Mouse (Mus musculus) adrenal gland, adult 2 months (tissue): ENCODE results near the gene Trpc4ap. TPM values are rescaled to one million over a fixed set of nuclear protein-coding genes. Genes with fewer than 3 reads are reported as not detected.
"Not testable (repeated sequence)": the region's sequence is repeated elsewhere in the genome, so short reads cannot be mapped to it uniquely, and the experiment has no call there.

Experiments used
- DNase-seq: peaks from one replicate; pipeline ENCODE4 v3.0.0; 2021
- microRNA-seq, 2 experiments: library from miRNA; unstranded; fragments of <30 nt; microRNA quantifications; one replicate each; pipeline ENCODE4 v1.2.0; 2021
- polyA plus RNA-seq: library from polyadenylated mRNA; depleted of rRNA; stranded (reverse); fragments of >200 nt; gene quantifications from 2 replicates; pipeline ENCODE4 v1.2.3, GENCODE M21; 2012; rRNA removed
- total RNA-seq, 2 experiments: library from RNA; stranded (reverse); gene quantifications; 2 replicates each; pipeline ENCODE4 v1.2.3; 2021

Trpc4ap gene
- total and polyA plus RNA-seq, 3 experiments, result 125 to 228 (median 152) TPM

GRCm38 (mm10) chr2:155613326-155613755, 78.8 kb downstream of the Trpc4ap start:
- peak; percentile 85 for DNase-seq

DNA sequence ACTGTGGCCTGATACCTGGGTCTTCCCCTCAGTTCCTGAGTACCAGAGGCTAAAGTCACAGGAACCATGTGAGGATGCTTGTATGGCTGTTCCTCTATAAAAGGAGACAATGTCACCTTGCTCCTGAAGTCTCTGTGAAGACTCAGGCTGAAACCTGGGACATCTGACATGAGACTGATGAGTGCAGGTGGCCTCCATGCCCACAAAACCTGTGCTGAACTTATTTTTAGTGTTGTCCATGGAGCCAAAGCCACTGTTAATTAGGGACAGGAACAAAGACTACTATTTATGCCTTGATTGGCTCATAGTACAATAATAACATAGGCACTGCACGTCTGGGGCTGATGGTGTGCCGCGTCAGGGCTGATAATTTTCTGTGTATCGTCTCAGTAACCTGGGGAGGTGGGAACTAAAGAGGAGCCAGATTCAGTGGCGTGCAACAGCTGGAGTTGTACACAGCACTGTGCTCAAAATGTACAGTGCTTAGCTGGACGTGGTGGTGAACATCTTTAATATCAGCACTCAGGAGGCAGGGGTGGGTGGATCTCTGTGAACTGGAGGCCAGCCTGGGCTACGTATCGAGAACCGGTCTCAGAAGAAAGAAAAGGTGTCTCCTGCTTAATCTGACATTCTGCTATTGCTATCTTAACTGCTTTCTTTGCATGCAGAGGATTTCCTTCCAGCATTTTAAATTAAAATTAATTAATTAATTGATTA, 80.2 kb downstream of the Trpc4ap start:
- no peak for DNase-seq

DNA sequence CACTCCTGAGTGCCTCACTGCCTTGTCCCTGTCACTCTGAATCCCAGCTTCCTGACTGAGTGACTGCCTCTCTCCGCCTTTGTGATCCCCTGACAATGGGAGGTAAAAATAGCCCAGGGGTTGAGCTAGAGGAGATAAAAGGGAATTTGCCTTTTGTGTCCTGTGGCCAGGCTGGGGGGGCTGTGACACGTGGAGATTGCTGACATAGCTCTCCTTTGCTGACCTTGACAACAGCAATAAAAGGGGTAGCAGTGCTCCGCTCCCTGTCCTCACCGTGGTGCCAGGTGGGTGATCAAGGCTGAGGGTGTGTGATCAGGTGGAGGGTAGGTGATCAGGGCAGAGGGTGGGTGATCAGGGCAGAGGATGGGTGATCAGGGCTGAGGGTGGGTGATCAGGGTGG, 81.2 kb downstream of the Trpc4ap start, which contains the start of gene Myh7b:
Gene Myh7b (plus strand): TSS at position 235 of the 400 bp plus-strand sequence.
- no peak for DNase-seq

GRCm38 (mm10) chr2:155606360-155606759, 85.8 kb downstream of the Trpc4ap start:
- no peak for DNase-seq

- not testable (repeated sequence) for DNase-seq
Observed at GRCm38 (mm10) chr2:155605236-155605589, 87.0 kb downstream of the Trpc4ap start.

DNA sequence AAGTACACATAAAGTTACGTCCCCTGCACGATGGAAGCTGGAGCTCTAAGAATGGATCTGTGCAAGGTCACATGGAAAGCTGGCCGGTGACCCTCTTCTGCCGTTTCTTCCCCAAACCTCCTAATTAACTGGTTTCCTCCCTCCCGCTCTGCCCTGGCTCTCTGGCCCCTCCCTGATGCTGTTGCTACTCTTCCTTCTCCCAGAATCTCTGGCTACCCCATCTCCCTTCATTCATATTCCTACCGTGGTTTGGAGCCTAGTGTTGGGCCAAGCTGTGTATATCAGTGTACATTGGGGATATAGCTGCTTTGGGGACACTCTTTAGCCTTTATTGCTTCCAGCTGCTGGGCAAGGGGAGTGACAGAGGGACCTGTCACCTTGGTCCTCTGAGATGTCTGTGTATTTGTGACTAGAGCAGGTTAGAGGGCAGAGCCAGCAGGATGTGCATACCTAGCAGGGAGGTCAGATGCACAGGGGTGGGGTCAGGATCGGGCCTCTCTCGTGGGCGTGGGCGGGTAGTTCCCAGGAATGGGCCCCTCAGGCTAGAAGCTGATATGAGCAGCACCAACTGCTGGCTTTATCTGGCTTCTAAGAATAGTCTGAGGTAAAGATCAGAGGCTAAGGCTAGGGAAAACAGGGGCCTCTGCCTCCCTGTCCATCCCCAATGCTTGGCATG, 87.5 kb downstream of the Trpc4ap start:
- DNase-seq, result no peak

- no peak for DNase-seq
Observed at GRCm38 (mm10) chr2:155603707-155604106, 88.5 kb downstream of the Trpc4ap start.

DNA sequence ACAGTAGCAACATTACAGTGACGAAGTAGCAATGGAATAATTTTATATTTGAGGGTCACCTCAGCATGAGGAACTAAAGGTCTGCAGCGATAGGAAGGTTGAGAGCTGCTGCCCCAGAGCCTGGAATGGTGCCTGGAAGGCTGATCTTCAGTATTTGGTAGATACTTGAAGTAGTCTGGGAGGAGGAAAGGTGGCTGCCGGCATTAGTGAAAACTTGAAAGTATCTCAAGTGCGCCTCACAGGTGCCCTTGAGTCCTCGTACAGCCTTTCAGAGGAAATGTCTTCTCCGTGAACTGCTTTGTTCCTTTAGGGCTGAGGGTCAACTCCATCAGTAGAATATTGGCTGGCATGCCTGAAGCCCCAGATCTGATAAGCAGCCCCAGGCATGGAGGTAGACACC, 96.7 kb downstream of the Trpc4ap start:
- no peak for DNase-seq

DNA sequence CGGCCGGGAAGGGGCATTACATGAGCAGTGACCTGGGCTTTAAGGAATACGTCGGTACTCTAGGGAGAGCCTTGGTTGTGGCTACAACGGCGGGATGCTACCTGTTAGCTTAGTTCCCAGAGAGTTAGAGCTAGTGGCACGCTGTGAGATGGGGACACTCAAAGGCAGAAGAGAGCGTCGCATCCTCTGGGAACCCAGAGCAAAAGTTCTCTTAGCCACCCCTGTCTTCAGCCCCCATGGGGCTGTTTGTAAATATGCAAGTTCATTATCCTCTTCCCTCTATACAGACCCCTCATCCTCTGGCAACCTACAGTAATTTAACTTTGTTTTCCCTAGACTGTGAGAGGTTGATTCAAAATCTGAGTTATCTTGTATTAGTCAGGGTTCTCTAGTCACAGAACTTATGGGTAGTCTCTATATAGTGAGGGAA, 99.3 kb downstream of the Trpc4ap start:
- no peak for DNase-seq

GRCm38 (mm10) chr2:155592137-155592853, 99.9 kb downstream of the Trpc4ap start, which contains the start of gene Gss:
Gene Gss, minus strand, starts transcription at chr2:155592810.
- peak; percentile 99 for DNase-seq

DNA sequence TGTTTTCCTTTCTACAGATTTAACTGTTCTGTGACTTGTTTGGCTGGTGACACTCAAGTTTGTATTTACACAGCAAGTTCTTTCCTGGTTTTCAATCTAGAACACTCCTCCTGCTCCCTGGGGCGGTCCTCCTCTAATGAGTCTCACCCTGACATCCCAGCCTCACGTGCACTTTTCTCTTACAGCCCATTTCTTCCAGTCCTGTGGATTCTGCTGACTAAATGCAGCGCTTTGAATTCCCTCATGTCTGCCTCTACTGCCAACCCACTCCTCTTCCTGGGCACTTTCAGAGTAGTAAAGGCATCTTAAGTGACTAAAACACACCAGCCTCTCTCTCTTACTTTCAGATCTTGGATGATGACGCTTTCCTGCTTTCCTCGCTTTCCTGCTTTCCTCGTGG, 100.5 kb downstream of the Trpc4ap start:
- DNase-seq, result peak; percentile 19

DNA sequence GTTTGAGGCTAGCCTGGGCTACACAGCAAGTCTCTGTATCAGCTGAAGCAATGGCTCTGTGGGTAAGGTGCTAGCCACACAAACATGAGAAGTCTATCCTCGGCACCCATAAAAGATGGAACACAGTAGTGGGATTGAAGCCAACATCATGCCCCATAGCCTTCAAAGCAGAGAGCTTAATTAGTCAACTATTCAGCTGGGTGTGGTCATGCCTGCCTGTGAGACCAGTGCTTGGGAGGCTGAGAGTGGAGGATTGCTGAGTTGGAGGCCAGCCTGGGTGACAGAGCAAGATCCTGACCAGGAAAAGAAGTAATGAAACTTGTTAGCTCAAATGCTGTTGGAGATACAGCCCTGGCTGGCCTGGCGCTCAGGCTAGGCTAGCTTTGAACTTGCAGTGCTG, 101.3 kb downstream of the Trpc4ap start:
- no peak for DNase-seq

DNA sequence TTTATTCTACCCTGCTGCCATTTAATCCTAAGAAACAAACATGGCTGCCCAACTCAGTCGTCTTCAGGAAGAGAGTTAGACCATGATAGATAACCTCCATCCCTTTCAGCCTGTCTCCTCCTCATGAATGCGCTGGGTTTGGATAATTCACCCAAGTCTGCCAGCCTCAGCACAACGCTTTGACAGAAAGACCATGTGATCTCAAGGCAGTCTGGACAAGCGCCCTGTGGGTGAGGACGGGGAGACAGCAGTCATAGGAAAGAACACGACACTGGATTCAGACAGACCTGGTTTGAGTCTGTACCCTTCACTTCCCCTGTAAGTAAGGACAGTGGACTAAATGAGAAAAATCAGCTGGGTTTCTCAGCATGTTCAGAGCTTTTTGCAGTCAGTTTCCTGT, 102.7 kb downstream of the Trpc4ap start:
- DNase-seq, result no peak

GRCm38 (mm10) chr2:155588136-155588535, 104.0 kb downstream of the Trpc4ap start:
- DNase-seq, result no peak

GRCm38 (mm10) chr2:155585486-155585885, 106.7 kb downstream of the Trpc4ap start:
- DNase-seq, result peak; percentile 69

DNA sequence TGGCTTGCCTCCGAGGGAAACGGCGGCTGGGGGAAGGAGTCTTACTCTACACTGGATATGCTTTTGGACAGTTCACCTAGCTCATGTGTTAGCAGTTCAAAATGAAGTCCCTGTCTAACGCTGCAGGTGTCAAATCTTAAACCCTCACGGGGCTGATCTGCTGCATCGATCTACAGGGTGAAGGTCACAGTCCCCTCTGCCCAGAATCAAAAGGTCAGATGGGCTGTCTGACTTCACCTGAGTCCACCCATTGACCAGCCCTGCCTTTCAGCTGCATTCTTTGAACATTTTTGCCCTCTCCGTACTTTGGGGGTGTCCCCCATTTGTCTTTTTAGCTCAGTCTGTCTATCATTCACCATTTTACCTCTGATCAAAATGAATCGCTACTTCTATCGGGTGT, 107.1 kb downstream of the Trpc4ap start:
- DNase-seq, result no peak

Small RNA genes lying within 50 kb of the gene (microRNA-seq; reads per million reads assigned to microRNA genes)
- gene Mir499, result 338 to 534 reads per million in 2 experiments

Other genes with a start within 250 kb of the Trpc4ap start
- 10 to 100 TPM; 33.3 to 44.9 TPM for gene Ncoa6, start 218.5 kb downstream of the Trpc4ap start, total RNA-seq
- gene Ncoa6, start 218.5 kb downstream of the Trpc4ap start, polyA plus RNA-seq, result 13.8 and 16.5 TPM in 2 replicates
- gene Acss2, start 174.4 kb downstream of the Trpc4ap start, total RNA-seq, result 100 to 1,000 TPM in 1 of 2 experiments, 10 to 100 TPM in 1; 48.7 to 109 TPM
- gene Acss2, start 174.4 kb downstream of the Trpc4ap start, polyA plus RNA-seq, result 94.0 and 98.6 TPM in 2 replicates
- 1 to 10 TPM; 3.4 to 5.8 TPM for gene Ggt7, start 174.1 kb downstream of the Trpc4ap start, total RNA-seq
- gene Ggt7, start 174.1 kb downstream of the Trpc4ap start, polyA plus RNA-seq, result 22.5 and 23.3 TPM in 2 replicates
- gene Gss, start 99.6 kb downstream of the Trpc4ap start, total RNA-seq, result 10 to 100 TPM; 53.7 to 98.5 TPM
- 67.6 and 101 TPM in 2 replicates for gene Gss, start 99.6 kb downstream of the Trpc4ap start, polyA plus RNA-seq
- under 1 TPM; 0.10 to 0.20 TPM for gene Myh7b, start 81.2 kb downstream of the Trpc4ap start, total RNA-seq
- 0.40 TPM in 1 of 2 replicates, not detected in the other for gene Myh7b, start 81.2 kb downstream of the Trpc4ap start, polyA plus RNA-seq
- gene Edem2, start 37.1 kb upstream of the Trpc4ap start, total RNA-seq, result 10 to 100 TPM; 43.3 to 45.9 TPM
- gene Edem2, start 37.1 kb upstream of the Trpc4ap start, polyA plus RNA-seq, result 75.3 and 82.1 TPM in 2 replicates
- not detected for gene Gm17581, start 43.5 kb upstream of the Trpc4ap start, total RNA-seq
- not detected in 2 replicates for gene Gm17581, start 43.5 kb upstream of the Trpc4ap start, polyA plus RNA-seq
- gene Procr, start 58.7 kb upstream of the Trpc4ap start, total RNA-seq, result 10 to 100 TPM; 64.5 to 66.2 TPM
- 14.8 and 19.2 TPM in 2 replicates for gene Procr, start 58.7 kb upstream of the Trpc4ap start, polyA plus RNA-seq
- 1 to 10 TPM; 1.2 to 1.9 TPM for gene Mmp24, start 83.0 kb upstream of the Trpc4ap start, total RNA-seq
- gene Mmp24, start 83.0 kb upstream of the Trpc4ap start, polyA plus RNA-seq, result 1.4 and 2.0 TPM in 2 replicates
- 100 to 1,000 TPM; 235 to 249 TPM for gene BC029722, start 127.0 kb upstream of the Trpc4ap start, total RNA-seq
- 733 and 890 TPM in 2 replicates for gene BC029722, start 127.0 kb upstream of the Trpc4ap start, polyA plus RNA-seq
- 100 to 1,000 TPM; 145 to 164 TPM for gene Eif6, start 134.5 kb upstream of the Trpc4ap start, total RNA-seq
- 183 and 185 TPM in 2 replicates for gene Eif6, start 134.5 kb upstream of the Trpc4ap start, polyA plus RNA-seq
- under 1 TPM in 1 of 2 experiments, not detected in 1; 0.10 TPM for gene Fam83c, start 142.5 kb upstream of the Trpc4ap start, total RNA-seq
- gene Fam83c, start 142.5 kb upstream of the Trpc4ap start, polyA plus RNA-seq, result 0.03 and 0.04 TPM in 2 replicates
- 100 to 1,000 TPM; 103 to 138 TPM for gene Uqcc1, start 237.9 kb upstream of the Trpc4ap start, total RNA-seq
- gene Uqcc1, start 237.9 kb upstream of the Trpc4ap start, polyA plus RNA-seq, result 20.3 and 25.0 TPM in 2 replicates
- gene Gm15557, start 248.3 kb upstream of the Trpc4ap start, total RNA-seq, result not detected
- not detected in 2 replicates for gene Gm15557, start 248.3 kb upstream of the Trpc4ap start, polyA plus RNA-seq